Mouse (Mus musculus) gastrocnemius, postnatal 36 days (tissue): ENCODE results near the gene Slc25a11. TPM values are rescaled to one million over a fixed set of nuclear protein-coding genes. Genes with fewer than 3 reads are reported as not detected.

ENCODE experiments used
- DNase-seq, 2 experiments: peaks; one replicate each; pipeline ENCODE4 v3.0.0; 2022
- intact Hi-C: fragments of 180-260 bp; cut with DNase I; formaldehyde crosslinking; loops from one replicate; pipeline ENCODE4 v1.15.1; 2025
- total RNA-seq, 2 experiments: library from RNA; stranded (reverse); gene quantifications; 2 replicates each; pipeline ENCODE4 v1.2.3; 2021

Gene Slc25a11
- total RNA-seq, 2 experiments from 2014 or later: 308 to 309 TPM

- peak; percentile 49 to 59 for DNase-seq
- intact Hi-C loops: loop anchor here (2.0 to 10.0 kb wide), 2 partner anchors 15 to 659 kb away; partner anchors contain the start of genes Gabarap, Phf23 and Spag7
Observed at GRCm38 (mm10) chr11:70653345-70654197, 6.3 kb upstream of the Slc25a11 start.

DNA sequence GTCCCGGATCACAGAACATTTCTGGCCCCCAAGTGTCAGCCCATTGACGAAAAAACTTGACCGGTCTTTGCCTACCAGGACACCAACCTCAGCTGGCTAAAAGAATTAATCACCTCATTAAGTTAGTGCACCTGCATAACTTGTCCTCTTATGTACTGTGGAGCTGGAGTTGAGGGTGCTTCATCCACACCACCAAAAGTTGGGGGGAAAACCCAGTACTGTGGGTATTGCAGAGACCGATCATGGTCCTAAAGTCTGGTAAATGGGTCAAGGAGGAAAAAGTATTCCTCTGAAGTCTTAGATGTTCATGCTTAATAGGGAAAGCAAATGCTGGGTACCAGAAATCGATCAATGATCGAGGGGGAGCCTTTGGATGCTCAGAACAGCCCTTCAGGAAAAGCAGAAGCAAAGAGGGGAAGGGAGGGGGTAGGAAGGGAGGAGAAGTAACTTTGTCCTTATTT lies 5.6 kb upstream of the Slc25a11 start:
- no peak for DNase-seq
- intact Hi-C loops: loop anchor here (10.0 kb wide), 1 partner anchor 658 kb away; the partner anchor contains the start of genes Gabarap and Phf23

DNA sequence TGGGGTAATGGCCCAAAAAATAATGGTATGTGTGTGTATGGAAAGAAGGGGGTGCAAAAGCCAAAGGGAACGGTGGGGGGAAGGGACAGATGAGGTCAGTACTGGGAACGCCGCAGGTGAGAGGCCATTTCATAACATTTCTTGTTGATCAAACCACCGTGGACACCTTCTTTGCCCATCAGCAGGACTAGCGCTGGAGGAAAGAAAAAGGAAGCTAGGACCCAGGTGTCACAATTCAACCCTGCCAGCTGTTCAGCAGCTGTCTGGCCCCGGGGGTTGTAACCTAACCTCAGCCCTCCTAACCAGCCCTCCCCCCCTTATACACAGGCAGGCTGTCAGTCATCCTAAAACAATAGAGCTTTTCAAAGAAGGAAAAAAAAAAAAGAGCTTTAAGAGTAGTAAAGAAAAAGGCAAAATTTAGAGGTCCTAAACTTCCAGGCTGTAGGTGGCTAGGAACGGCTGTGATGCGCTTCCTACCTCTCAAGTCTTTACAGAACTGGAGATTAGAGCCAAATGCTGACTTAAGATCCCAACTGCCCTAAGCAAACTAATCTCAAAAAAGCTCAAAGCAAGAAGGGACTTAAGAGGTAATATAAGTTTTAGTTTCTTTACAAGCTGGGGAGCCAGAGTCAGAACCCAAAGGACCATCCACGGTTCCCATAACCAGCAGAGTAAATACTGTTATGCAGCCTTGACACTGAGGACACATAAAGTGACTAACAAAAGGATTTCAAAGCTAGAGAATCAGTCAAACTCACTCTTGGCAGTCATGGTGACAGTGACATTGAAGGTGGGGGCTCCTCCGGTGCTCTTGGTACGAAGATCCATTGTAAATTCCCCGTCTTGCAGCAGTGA lies 5.0 kb upstream of the Slc25a11 start:
- intact Hi-C loops: loop anchor here (10.0 kb wide), 1 partner anchor 657 kb away; the partner anchor contains the start of genes Gabarap and Phf23
- peak in 1 of 2 experiments; percentile 15 for DNase-seq

GRCm38 (mm10) chr11:70651391-70651790 lies 4.1 kb upstream of the Slc25a11 start:
- peak in 1 of 2 experiments; percentile 11 for DNase-seq
- intact Hi-C loops: loop anchor here (10.0 kb wide), 1 partner anchor 657 kb away; the partner anchor contains the start of genes Gabarap and Phf23

DNA sequence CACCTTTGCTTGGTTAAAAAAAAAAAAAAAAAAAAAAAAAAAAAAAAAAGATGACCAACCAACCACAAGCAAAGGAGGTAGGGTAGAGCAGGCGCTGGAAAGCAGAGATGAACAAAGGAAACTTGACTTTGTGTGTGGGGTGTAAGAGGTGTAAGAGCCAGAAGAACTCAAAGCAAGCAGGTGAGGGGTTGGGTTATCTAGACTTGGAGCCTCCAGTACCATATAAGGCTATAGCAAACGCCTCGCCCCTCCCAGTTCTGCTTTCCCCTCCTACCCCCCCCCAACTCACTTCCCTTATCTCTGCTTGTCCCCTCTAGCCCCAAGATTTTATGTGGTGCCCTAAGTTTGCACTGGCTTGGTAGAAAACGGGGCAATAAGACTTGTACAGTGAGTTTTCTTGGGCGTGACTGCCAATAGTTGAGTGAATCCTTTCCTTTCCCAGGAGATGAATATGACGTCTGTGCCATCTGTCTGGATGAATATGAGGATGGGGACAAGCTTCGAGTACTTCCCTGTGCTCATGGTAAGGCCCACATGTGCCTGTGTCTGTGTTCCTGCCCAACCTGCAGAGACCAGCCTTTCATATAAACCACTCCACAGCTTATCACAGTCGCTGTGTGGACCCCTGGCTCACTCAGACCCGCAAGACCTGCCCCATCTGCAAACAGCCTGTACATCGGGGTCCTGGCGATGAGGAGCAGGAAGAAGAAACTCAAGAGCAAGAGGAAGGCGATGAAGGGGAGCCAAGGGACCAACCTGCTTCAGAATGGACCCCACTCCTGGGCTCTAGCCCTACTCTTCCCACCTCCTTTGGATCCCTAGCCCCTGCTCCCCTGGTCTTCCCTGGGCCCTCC lies 3.3 kb upstream of the Slc25a11 start:
- no peak for DNase-seq
- intact Hi-C loops: loop anchor here (10.0 kb wide), 1 partner anchor 656 kb away; the partner anchor contains the start of genes Gabarap and Phf23

DNA sequence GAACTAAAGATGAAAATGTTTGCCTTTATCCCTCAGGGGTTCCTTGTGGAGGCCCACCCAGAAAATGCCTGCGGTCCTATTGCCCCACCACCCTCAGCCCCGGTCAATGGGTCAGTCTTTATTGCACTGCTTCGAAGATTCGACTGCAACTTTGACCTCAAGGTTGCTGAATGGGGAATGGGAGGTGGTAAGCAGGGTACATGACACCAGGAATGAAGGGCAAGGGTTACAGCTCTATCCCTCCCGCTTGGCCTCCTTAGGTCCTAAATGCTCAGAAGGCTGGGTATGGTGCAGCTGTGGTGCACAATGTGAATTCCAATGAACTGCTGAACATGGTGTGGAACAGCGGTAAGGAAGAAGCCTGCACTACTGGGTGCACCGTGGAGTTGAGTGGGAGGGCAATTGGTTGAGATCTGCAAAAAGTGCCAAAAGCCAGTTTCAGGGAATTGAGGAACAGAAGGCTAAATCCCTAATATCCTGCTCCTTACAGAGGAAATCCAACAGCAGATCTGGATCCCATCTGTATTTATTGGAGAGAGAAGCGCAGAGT lies 2.0 kb upstream of the Slc25a11 start:
- intact Hi-C loops: no loop called here
- DNase-seq: no peak

DNA sequence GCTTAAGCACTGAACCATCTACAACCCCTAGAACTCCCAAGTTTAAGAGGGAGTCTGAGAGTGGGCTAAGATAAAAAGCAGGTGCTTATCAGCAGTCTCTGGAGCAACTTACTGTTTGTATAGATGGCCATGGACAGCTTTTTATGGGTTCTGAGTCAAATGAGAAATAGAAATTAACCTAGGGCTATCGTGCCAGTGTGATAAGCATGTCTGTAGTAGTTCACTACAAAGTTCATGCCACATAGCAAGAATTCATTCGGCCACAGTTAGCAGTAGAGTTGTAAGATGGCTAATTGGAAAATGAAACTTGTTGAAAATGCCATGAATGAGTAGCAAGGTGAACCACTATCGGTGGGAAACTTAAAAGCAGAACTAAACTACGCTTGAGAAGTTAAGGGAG lies 1.2 kb upstream of the Slc25a11 start:
- no peak for DNase-seq
- intact Hi-C loops: no loop called here

- intact Hi-C loops: no loop called here
- no peak for DNase-seq
Observed at GRCm38 (mm10) chr11:70647716-70648420, 589 bp upstream of the Slc25a11 start.

- no peak for DNase-seq
- intact Hi-C loops: no loop called here
Observed at GRCm38 (mm10) chr11:70646259-70646555, 1.1 kb downstream of the Slc25a11 start.

- no peak for DNase-seq
- intact Hi-C loops: no loop called here
Observed at GRCm38 (mm10) chr11:70645461-70646258, 1.6 kb downstream of the Slc25a11 start.

DNA sequence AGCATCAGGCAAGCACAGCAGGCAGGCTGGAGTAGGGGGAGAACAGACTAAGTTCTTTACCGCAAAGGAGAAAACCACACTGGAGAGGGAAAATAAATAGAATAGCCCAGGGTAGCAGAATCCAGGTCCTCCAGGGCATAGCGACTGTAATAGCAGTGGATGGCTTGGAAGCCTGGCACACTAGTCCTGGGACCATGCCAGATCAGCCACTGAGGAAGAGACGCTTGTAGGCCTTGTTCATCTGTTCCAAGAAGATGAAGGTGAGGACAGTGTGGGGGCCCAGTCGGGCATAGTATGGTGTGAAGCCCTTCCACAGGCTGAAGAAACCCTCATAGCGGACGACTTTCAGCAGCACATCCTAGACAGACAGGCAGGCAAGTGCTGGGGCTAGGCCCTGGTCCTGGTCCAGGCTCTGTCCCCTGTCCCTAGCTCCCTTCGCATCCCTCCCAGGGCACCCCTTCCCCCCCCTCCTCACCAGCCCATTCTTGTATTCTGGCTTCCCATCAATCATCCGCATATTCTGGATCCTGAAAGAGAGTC lies 2.6 kb downstream of the Slc25a11 start:
- intact Hi-C loops: no loop called here
- DNase-seq: no peak

GRCm38 (mm10) chr11:70643051-70643450 lies 4.2 kb downstream of the Slc25a11 start:
- intact Hi-C loops: no loop called here
- DNase-seq: no peak

DNA sequence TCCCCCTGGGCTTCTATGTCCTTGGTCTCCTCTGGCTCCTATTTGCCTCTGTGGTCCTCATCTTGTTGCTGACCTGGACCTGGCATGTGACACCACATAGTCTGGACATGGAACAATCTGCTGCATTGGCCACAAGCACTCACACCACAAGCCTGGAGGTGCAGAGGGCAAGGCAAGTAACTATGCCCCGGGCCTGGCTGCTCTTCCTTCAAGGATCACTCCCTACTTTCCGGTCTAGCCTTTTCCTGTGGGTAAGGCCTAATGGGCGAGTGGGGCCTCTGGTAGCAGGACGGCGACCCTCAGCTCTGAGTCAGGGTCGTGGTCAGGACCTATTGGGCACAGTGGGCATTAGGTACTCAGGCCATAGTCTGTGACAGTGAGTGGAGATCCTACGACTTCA lies 6.0 kb downstream of the Slc25a11 start:
- DNase-seq: no peak
- intact Hi-C loops: no loop called here

- no peak for DNase-seq
- intact Hi-C loops: no loop called here
Observed at GRCm38 (mm10) chr11:70639976-70640375, 7.3 kb downstream of the Slc25a11 start.

DNA sequence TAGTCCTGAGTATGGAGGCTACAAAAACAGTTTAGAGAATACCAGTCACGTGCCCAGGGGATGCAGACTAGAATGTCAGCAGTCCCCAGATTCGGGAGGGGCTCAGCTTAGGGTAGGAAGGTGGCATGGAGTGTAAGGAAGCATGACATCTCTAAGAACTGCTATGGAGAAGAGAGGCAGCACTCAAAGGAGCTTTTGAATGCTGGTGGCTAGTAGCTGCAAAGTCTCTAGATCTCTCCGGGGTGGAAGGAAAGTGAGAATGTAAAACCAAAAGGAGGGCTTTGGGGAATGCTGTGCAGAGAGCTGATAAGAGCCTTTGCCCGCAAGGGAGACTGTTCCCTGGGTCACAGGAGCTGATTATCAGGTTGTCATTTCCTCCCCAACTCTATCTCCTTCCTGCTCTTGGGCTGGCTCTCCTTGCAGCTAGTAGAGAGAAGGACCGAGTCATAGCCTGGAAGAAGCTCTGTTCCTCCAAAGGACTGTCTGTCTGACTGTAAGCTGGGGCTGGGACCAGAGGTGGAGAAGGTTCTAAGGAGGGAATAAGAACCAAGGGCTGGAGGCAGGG lies 8.5 kb downstream of the Slc25a11 start, which contains the start of gene Gp1ba:
Gene Gp1ba, plus strand, starts transcription at position 409 of the 565 bp plus-strand sequence.
- no peak for DNase-seq
- intact Hi-C loops: no loop called here

- DNase-seq: no peak
- intact Hi-C loops: no loop called here
Observed at GRCm38 (mm10) chr11:70638293-70638692, 9.0 kb downstream of the Slc25a11 start.

DNA sequence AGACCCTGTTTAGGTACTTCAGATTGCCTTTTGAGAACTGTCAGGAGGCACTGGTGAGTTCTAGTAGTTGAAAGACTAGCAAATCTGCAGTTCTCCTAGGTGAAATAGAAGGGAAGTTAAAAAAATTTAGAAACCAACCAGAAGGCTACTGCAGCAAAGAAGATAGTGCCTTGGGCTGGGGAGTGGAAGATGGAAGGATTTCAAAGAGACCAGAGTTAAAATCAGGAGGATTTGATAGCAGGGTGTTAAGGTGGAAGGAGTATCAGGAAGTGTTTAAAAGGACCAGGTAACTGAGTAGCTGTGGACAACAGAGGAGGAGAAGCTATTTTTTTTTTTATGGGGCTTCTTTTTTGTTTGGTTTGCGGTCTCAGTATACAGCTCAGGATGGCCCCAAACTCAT lies 9.5 kb downstream of the Slc25a11 start:
- intact Hi-C loops: no loop called here

GRCm38 (mm10) chr11:70635601-70636000 lies 11.7 kb downstream of the Slc25a11 start:
- DNase-seq: no peak
- intact Hi-C loops: no loop called here

More for the DNA sequence above, 9.5 kb downstream of the Slc25a11 start:
- DNase-seq: no peak
